Mouse (Mus musculus) heart, postnatal 14 days (tissue): ENCODE data around the gene Adcy6. TPM values are rescaled to one million over a fixed set of nuclear protein-coding genes. Genes with fewer than 3 reads are reported as not detected.
A peak's percentile ranks its signal among the peaks of the same experiment; 100 is the strongest.
"Not testable (repeated sequence)": the region's sequence is repeated elsewhere in the genome, so short reads cannot be mapped to it uniquely, and the experiment has no call there.

Experiments used
- DNase-seq, 2 experiments: peaks; one replicate each; pipeline ENCODE4 v3.0.0; 2021 to 2022
- intact Hi-C: fragments of 180-260 bp; cut with DNase I; formaldehyde crosslinking; loops from one replicate; pipeline ENCODE4 v1.15.1; 2025
- total RNA-seq, 2 experiments: library from RNA; stranded (reverse); gene quantifications; 2 replicates each; pipeline ENCODE4 v1.2.3; 2021

Gene Adcy6
- total RNA-seq, 2 experiments from 2014 or later: 199 to 209 TPM

- no peak for DNase-seq
- intact Hi-C loops: no loop called here
Observed at GRCm38 (mm10) chr15:98604041-98604575, 5.8 kb downstream of the Adcy6 start.

DNA sequence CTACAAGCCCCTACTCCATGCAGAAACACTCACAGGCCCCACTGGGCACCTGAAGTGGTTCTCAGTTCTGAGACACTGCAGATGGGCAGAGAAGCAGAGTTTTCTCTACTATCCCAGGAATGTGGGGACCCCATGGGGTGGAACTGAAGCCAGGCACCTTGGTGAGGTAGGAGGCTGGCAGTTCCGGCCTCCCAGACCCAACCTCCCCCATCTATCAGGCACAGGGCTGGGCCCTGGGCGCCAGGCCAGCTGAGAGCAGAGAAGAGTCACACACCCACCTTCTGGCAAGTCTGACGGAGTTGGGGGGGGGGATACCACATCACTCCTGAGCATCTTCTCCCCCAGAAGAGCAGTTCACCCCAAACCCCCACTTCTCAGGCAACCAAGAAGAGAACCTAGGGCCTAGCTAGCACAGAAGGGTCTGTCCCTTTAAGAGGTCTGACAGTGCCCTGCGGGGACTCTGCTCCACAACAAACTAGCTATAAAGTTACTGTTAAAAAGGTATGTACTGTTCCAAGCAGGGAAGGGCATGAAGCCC is 6.9 kb downstream of the Adcy6 start:
- DNase-seq: peak; percentile 56 to 60
- intact Hi-C loops: loop anchor here (2.0 kb wide), 1 partner anchor 16 kb away; no protein-coding TSS in a partner anchor

GRCm38 (mm10) chr15:98602191-98602881 is 7.5 kb downstream of the Adcy6 start:
- DNase-seq: peak; percentile 70 to 77
- intact Hi-C loops: loop anchor here (2.0 kb wide), 1 partner anchor 16 kb away; no protein-coding TSS in a partner anchor

DNA sequence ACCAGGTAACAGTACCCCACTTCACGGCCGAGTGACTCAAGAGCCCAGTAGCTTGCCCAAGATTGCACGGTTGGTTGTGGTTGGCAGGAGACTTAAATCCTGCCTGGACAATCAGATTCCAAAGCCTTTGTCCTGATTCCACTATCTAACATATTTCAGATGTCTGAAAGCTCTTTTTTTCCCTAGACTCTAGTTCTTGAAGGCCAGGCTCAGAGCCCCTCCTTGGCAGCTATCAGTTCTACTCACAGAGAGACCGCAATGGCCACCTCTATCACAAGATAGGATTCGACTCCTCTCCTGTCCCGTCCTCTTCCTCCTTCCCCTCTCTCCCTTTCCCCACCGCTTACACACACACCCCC is 8.1 kb downstream of the Adcy6 start:
- intact Hi-C loops: loop anchor here (2.0 kb wide), 1 partner anchor 15 kb away; no protein-coding TSS in a partner anchor
- no peak for DNase-seq

GRCm38 (mm10) chr15:98600036-98600709 is 9.7 kb downstream of the Adcy6 start:
- no peak for DNase-seq
- intact Hi-C loops: no loop called here

- intact Hi-C loops: no loop called here
- no peak for DNase-seq
Observed at GRCm38 (mm10) chr15:98596609-98597008, 13.3 kb downstream of the Adcy6 start.

DNA sequence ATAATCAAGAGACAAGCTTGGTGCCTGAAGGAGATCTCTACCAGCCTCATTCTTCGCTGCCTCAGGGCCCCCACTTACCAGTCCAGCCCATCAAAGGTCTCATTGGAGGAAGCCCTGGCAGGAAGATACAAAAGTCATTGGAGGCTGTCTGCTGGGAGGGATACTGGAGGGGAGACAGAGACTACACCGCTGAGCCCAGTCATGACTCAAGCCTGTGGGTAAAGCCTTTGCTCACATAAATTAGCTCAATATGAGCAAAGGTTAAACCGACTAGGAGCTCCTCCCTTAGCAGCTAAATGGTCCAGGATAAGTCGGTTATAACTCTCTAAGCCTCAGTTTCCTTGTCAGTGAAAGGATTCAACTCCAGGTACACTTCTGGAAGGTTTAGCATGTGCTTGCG is 14.8 kb downstream of the Adcy6 start:
- intact Hi-C loops: no loop called here
- DNase-seq: no peak

DNA sequence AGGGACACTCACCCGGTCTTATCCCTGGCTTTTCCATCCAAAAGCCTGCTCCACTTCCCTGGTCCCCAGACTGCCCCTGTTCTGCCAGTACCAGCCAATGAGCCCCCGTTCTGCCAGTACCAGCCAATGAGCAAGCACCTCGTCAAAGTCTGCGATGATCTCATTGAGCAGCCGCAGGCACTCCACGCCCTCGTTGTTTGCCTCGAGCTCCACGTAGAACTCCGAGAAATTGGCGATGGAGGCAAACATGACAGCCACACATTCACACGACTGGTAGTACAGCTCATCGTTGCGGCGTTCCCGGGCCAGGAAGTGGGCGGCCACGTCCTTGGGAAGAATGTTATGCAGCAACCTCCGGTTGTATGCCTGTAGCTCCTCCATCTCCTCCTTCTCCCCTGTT is 15.7 kb downstream of the Adcy6 start:
- intact Hi-C loops: no loop called here
- DNase-seq: no peak

- DNase-seq: no peak
- intact Hi-C loops: no loop called here
Observed at GRCm38 (mm10) chr15:98591396-98591795, 18.5 kb downstream of the Adcy6 start.

DNA sequence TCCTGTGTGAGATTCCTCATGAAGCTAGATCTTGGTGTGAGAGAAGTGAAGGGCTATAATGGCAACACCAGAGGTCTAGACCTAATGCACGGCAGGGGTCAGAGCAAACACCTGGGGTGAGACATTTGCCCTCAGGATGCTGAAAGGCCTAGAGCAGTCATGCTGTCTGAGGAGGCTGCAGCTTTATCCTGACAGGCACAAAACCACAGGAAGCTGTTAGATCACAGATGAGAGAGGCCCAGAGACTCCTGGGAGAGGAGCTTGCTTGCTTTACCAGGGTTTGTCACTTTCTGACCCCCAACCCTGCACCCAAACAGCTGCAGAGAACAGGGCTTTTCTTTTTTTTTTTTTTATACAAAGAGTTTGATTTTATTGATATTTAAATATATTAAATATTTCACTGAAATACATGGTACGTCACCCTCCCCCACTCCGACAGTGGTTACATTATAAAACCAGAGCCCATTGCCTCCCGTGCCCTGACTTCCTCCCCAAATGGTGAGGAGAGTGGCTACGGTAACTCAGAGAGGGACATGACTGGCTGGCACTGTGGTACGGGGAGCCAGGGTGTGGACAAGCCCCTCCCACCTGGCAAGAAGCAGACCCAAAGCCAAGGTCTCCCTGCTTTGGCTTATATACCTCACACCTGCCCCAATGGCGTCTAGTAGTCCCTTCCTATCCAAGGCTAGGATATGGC is 20.1 kb downstream of the Adcy6 start:
- DNase-seq: no peak
- intact Hi-C loops: no loop called here

- DNase-seq: no peak
- intact Hi-C loops: loop anchor here (2.0 kb wide), 1 partner anchor 15 kb away; no protein-coding TSS in a partner anchor
Observed at GRCm38 (mm10) chr15:98587751-98588150, 22.1 kb downstream of the Adcy6 start.

DNA sequence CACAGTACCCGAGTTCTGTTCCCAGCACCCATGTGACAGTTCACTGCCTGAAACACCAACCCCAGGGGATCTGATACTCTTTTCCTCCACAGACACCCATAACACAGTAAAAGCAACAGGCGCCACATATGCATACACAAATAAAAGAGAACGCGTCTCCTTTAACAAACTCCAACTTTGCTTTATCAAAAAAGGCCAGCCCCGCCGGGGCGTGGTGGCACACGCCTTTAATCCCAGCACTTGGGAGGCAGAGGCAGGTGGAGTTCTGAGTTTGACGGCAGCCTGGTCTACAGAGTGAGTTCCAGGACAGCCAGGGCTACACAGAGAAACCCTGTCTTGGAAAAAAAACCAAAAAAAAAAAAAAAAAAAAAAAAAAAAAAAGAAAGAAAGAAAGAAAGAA is 23.7 kb downstream of the Adcy6 start:
- not testable (repeated sequence) for DNase-seq
- intact Hi-C loops: loop anchor here (2.0 kb wide), 1 partner anchor 17 kb away; no protein-coding TSS in a partner anchor

DNA sequence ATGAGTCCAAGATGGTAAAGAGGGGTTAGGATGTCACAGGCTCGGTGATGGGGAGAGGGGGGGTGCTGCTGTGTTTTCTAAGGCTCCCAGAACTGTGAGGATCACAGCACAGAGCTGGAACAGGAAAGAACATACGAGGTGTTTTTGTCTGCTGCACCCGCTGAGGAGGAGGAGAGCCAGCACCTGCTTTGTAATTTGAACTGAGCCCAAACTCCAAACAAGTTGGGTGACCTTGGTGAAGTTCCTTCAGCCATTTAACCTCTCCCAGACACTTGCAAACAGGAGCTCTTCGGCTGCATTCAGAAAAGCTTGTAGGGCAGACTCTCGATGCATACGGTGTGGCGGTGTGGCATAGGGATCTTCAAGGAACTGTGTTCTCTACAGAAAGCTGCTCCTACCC is 24.5 kb downstream of the Adcy6 start:
- intact Hi-C loops: no loop called here
- DNase-seq: peak in 1 of 2 experiments; percentile 21

- intact Hi-C loops: no loop called here
- DNase-seq: no peak
Observed at GRCm38 (mm10) chr15:98582996-98583395, 26.9 kb downstream of the Adcy6 start.

GRCm38 (mm10) chr15:98582410-98582809 is 27.5 kb downstream of the Adcy6 start:
- peak in 1 of 2 experiments; percentile 35 for DNase-seq
- intact Hi-C loops: no loop called here

GRCm38 (mm10) chr15:98579795-98580464 is 29.9 kb downstream of the Adcy6 start:
- peak; percentile 74 to 84 for DNase-seq
- intact Hi-C loops: loop anchor here (1.0 kb wide), 1 partner anchor 37 kb away; no protein-coding TSS in a partner anchor

GRCm38 (mm10) chr15:98579310-98579709 is 30.6 kb downstream of the Adcy6 start:
- intact Hi-C loops: no loop called here
- no peak for DNase-seq

DNA sequence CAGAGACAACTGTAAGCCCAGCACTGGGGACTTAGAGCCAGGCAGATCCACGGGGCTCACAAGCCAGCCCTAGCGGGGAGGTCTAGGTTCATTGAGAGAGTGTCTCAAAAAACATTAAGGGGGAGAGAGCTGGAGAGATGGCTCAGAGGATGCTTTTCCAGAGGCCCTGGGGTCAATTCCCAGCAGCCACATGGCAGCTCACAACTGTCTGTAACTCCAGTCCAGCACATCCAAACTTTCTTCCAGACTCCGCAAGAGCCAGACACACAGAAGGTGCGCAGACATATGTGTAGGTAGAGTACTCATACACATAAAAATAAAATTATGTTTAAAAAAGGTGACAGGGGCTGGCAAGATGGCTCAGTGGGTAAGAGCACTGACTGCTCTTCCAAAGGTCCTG is 36.6 kb downstream of the Adcy6 start:
- intact Hi-C loops: no loop called here
- DNase-seq: no peak

DNA sequence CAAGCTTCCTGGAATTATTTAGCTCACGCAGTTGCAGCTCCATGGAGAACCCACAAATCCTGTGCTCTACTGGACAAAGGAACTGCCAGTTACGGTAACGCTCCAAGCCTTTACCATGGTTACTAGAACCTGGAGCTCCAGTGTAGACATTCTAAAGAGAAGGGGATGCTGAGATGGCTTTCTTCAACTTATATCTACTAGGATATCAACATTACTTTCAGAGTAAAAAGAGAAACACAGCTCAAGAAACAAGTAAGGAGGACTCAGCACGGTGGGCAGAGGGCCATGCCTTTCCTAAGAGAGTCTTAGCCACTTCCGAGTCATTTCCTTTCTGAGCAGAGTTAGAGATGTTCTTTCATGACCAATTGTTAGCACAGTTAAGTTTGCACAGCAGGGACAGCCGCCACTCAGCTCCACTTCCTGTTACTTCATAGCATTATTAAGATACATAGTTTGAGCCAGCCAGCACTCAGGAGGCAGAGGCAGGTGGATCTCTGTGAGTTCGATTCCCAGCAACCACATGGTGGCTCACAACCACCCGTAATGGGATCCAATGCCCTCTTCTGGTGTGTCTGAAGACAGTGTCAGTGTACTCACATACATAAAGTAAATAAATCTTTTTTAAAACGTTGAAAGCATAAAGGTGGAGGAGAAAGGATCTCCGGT is 38.9 kb downstream of the Adcy6 start, which contains the start of the genes Ccnt1 and 4930415O20Rik:
Ccnt1 (minus strand) TSS at position 51 of the 666 bp plus-strand sequence.
4930415O20Rik (plus strand) TSS at position 132 of the 666 bp plus-strand sequence.
- DNase-seq: no peak
- intact Hi-C loops: no loop called here
